Mouse (Mus musculus): ENCODE measurements at regions not wholly inside any gene's neighbourhood (a gene's known extent, or its start where the extent isn't known, plus 50 kb on each side); places are given as distances from the start of the nearest gene placed in this dataset.

GRCm38 (mm10) chr14:64580862-64581261 lies 476.8 kb downstream of the Prss52 start:
- DNase-seq: no peak

- no peak for DNase-seq
Measured at GRCm38 (mm10) chr14:64581705-64582104, 477.6 kb downstream of the Prss52 start.

- DNase-seq: no peak
Measured at GRCm38 (mm10) chr14:64582822-64583221, 478.7 kb downstream of the Prss52 start.

GRCm38 (mm10) chr14:64584221-64584620 lies 480.1 kb downstream of the Prss52 start:
- no peak for DNase-seq

- DNase-seq: no peak
Measured at GRCm38 (mm10) chr14:64585081-64585470, 481.0 kb downstream of the Prss52 start.

- DNase-seq: no peak
Measured at GRCm38 (mm10) chr14:64585471-64586192, 481.5 kb downstream of the Prss52 start.

- no peak for DNase-seq
Measured at GRCm38 (mm10) chr14:64586386-64586859, 482.3 kb downstream of the Prss52 start.

- no peak for DNase-seq
Measured at GRCm38 (mm10) chr14:64586860-64587698, 483.0 kb downstream of the Prss52 start.

- no peak for DNase-seq
Measured at GRCm38 (mm10) chr14:64587699-64588434, 483.8 kb downstream of the Prss52 start.

GRCm38 (mm10) chr14:64588561-64588960 lies 484.5 kb downstream of the Prss52 start:
- DNase-seq: no peak

- no peak for DNase-seq
Measured at GRCm38 (mm10) chr14:64589126-64589525, 485.0 kb downstream of the Prss52 start.

GRCm38 (mm10) chr14:64589571-64590547 lies 485.8 kb downstream of the Prss52 start:
- no peak for DNase-seq

GRCm38 (mm10) chr14:64590611-64591010 lies 486.5 kb downstream of the Prss52 start:
- no peak for DNase-seq

- no peak for DNase-seq
Measured at GRCm38 (mm10) chr14:64591091-64591976, 487.2 kb downstream of the Prss52 start.

GRCm38 (mm10) chr14:64592176-64592575 lies 488.1 kb downstream of the Prss52 start:
- DNase-seq: no peak

GRCm38 (mm10) chr14:64592706-64593320 lies 488.7 kb downstream of the Prss52 start:
- DNase-seq: no peak

- no peak for DNase-seq
Measured at GRCm38 (mm10) chr14:64593564-64593963, 489.5 kb downstream of the Prss52 start.

GRCm38 (mm10) chr14:64594021-64594561 lies 490.0 kb downstream of the Prss52 start:
- no peak for DNase-seq

- DNase-seq: no peak
Measured at GRCm38 (mm10) chr14:64594811-64595522, 490.9 kb downstream of the Prss52 start.

GRCm38 (mm10) chr14:64595523-64595889 lies 491.4 kb downstream of the Prss52 start:
- DNase-seq: no peak
